Mouse (Mus musculus): ENCODE measurements around the gene D8Ertd738e.

DNA sequence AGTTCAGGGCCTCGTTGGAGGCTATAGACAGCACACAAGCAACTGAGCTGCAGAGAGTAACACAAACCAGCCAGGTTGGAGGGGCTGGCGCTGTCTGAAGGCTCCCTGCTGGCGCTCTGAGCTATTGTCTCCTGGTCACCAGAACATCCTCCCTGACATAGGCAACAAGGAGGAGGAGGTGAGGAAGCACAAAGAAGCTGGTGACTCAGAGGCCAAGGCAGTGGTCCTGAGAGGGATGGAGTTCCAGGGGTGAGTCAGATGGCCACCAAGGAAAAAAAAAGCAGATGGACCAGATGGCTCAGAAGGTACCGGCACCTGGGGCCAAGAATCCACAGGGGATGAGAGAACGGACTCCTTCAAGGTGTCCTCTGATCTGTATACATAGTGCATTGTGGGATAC, 41.6 kb upstream of the D8Ertd738e start:
- TF ChIP-seq FLI1 (IDR thresholded peaks at IDR 0.05; ENCODE audit: low read length): no peak
- no peak for TF ChIP-seq GATA1 (IDR thresholded peaks at IDR 0.05; ENCODE audit: borderline replicate concordance, low read length)

Data from megakaryocyte, embryonic 14.5 days (primary cell).